Mouse (Mus musculus): ENCODE data around the gene Fcamr. TPM values are rescaled to one million over a fixed set of nuclear protein-coding genes. Genes with fewer than 3 reads are reported as not detected.

The Fcamr gene
- polyA plus RNA-seq, 1 experiment from 2014 or later, result not detected

GRCm38 (mm10) chr1:130811316-130811715 lies 10.6 kb downstream of the Fcamr start:
- WGBS, result 51% methylated on average over 17 of the region's 17 CpGs
- H3K4me1 ChIP-seq, result no peaks in the 10 kb centered on the region
- H3K27me3 ChIP-seq, result no peaks in the 10 kb centered on the region
- no peak overlapping the region for H3K4me2 ChIP-seq (replicated peaks)
- H3K9me3 ChIP-seq (replicated peaks), result no peaks in the 10 kb centered on the region
- no peak overlapping the region for H3K9ac ChIP-seq
- no peak overlapping the region for H3K4me3 ChIP-seq
- ATAC-seq (ENCODE audit: low FRiP score), result no peak
- no peaks in the 10 kb centered on the region for H3K36me3 ChIP-seq
- H3K27ac ChIP-seq, result no peak overlapping the region

DNA sequence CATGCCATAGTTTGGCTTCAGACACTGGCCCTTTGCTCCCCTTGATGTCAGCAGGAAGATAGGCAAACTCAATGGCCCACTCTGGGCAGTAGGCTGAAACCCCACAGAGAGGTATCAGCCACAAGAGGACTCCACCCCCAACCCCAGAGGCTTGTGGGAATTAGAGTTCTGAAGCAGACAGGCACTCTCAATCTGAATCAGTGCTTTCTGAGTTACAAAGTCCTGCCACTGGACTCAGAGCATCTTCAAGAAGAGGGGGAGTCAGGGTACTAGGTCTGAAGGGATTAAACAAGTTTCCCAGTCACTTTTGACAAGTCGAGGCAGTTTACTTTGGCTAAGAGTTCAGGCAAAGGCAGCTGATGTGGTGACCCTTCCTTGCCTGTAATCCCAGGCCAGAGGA lies 19.0 kb downstream of the Fcamr start:
- 89% methylated on average over 1 of the region's 1 CpGs for WGBS
- Histone ChIP-seq H3K27me3 (no peaks in the 10 kb centered on the region), H3K4me1 (no peaks in the 10 kb centered on the region), H3K4me2 (replicated peaks) (no peak overlapping the region), H3K4me3 (no peak overlapping the region), H3K9me3 (replicated peaks) (no peaks in the 10 kb centered on the region), H3K27ac (no peak overlapping the region), H3K9ac (no peak overlapping the region), H3K36me3 (no peaks in the 10 kb centered on the region)
- no peak for ATAC-seq (ENCODE audit: low FRiP score)

DNA sequence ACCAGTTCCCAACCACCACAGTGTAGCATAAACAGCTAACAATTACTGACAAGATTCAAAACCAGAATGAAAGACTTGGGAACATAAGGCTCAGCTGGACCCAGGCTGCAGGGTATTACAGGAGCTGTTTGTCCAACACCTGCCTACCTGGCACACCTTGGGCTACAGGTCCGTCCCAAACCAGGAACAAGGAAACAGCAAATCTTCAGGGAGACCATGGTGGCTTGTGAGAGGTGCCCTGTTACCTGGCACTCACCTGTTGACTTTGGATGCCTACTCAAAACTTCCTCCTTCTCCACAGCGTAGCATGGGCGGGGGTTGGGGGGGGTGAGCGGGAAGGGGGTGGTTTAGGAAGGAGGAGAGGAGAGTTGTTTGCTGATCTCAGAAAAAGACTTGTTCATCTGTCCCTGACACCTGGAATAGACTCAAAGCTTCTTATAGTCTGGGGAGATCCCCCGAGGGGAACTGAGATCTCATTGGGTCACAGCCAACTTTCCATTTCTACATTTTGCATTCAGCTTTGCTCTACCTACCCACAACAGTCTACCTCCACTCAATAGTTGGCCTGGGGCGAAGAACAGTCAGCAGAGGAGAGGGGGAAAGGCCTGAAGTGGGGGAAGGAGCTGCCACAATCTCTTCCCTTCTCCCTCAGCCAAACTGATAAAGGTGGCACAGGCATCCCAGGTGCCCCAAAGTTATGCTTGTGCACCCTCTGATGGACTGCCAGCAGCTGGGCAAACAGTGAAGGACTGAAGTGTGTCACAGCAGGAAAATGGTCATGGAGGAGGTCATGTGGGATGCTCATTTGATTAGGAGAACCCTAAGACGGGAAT lies 19.8 kb downstream of the Fcamr start:
- ATAC-seq (ENCODE audit: low FRiP score), result no peak
- no peaks in the 10 kb centered on the region for H3K27me3 ChIP-seq
- H3K36me3 ChIP-seq, result no peaks in the 10 kb centered on the region
- no peak overlapping the region for H3K9ac ChIP-seq
- no peaks in the 10 kb centered on the region for H3K4me1 ChIP-seq
- H3K4me3 ChIP-seq, result no peak overlapping the region
- no peak overlapping the region for H3K4me2 ChIP-seq (replicated peaks)
- H3K27ac ChIP-seq, result no peak overlapping the region
- H3K9me3 ChIP-seq (replicated peaks), result no peaks in the 10 kb centered on the region
- WGBS, result 85% methylated on average over 7 of the region's 7 CpGs

DNA sequence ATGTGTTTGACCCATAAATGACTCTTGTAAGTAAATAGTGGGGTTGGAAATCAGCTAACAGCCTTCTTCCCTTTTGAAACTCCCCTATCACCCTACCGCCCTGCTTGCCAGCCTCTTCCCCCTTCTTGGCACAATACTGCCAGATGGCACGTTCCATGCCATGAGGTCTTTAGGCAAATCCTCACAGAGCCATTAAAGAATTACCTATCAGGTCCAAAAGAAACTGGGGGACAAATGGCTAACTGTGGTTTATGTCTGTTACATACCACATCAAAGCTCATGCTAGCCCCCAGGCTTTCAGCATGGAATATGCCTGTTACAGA lies 20.4 kb downstream of the Fcamr start:
- H3K27ac ChIP-seq, result no peak overlapping the region
- H3K4me1 ChIP-seq, result no peaks in the 10 kb centered on the region
- no peaks in the 10 kb centered on the region for H3K36me3 ChIP-seq
- no peak overlapping the region for H3K9ac ChIP-seq
- no peak overlapping the region for H3K4me3 ChIP-seq
- no peaks in the 10 kb centered on the region for H3K9me3 ChIP-seq (replicated peaks)
- H3K4me2 ChIP-seq (replicated peaks), result no peak overlapping the region
- WGBS, result 87% methylated on average over 2 of the region's 2 CpGs
- no peak for ATAC-seq (ENCODE audit: low FRiP score)
- H3K27me3 ChIP-seq, result no peaks in the 10 kb centered on the region

DNA sequence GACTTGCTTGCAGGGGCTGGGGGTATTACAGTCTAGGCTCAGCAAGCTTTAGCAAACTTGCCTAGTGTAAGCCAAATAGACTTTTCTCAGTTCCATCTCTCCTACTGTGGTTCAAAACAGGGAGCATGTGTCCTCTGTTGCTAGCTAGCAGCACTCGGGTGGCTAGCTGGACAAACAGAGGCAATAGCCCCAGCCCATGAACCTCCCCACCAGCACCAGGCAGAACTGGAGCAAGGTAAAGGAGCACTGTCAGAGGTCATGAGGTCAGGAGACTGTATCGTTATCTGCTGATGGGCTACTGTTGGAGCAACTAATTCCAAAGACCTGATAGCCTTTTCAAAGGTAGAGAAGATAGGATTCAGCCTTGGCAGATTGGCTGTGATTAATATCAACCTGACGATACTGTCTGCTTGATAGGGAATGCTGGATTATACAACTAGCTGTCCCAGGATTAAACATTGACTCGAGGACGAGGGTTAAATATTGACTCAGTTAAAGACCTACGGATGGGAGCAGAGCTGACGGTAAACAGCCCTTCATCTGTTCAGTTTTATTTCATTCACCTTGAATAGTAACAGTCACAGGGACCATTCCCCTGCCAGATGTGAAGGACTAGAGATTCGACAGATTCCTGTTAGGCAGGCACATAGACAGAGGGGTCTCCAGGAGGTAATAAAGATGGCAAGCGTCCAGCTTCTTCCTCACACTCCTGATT lies 21.4 kb downstream of the Fcamr start:
- H3K4me2 ChIP-seq (replicated peaks), result no peak overlapping the region
- no peak overlapping the region for H3K9ac ChIP-seq
- H3K27me3 ChIP-seq, result no peaks in the 10 kb centered on the region
- H3K4me3 ChIP-seq, result no peak overlapping the region
- no peak for ATAC-seq (ENCODE audit: low FRiP score)
- H3K36me3 ChIP-seq, result no peaks in the 10 kb centered on the region
- no peaks in the 10 kb centered on the region for H3K9me3 ChIP-seq (replicated peaks)
- no peaks in the 10 kb centered on the region for H3K4me1 ChIP-seq
- 85% methylated on average over 9 of the region's 9 CpGs for WGBS
- no peak overlapping the region for H3K27ac ChIP-seq

- WGBS, result 90% methylated on average over 5 of the region's 5 CpGs
Measured at GRCm38 (mm10) chr1:130826448-130826847, 25.7 kb downstream of the Fcamr start, which contains the start of gene Pigr. Pigr (plus strand) TSS chr1:130826684.

DNA sequence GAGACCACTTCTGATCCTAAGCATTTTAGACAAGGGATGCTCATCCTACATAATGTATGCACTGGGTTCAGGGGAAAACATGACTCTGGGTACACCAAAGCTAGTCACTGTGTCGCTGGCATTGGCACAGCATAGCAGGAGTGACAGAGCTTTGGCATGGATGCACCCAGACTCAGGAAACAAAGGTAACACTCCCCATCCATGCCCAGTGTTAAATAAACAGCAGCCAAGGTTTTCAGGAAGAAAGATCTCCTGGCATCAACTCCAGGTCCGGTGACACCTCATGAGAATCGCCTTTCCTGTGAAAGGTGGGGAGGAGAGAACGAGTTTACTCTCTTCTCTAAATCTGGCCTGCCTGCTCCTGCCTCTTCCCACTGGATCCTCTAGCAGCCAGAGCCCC lies 28.0 kb downstream of the Fcamr start:
- Histone ChIP-seq H3K4me1 (no peaks in the 10 kb centered on the region), H3K27me3 (no peaks in the 10 kb centered on the region), H3K4me2 (replicated peaks) (no peak overlapping the region), H3K27ac (no peak overlapping the region), H3K36me3 (no peaks in the 10 kb centered on the region), H3K9ac (no peak overlapping the region), H3K9me3 (replicated peaks) (no peaks in the 10 kb centered on the region), H3K4me3 (no peak overlapping the region)
- ATAC-seq (ENCODE audit: low FRiP score), result no peak
- 88% methylated on average over 4 of the region's 4 CpGs for WGBS

More at GRCm38 (mm10) chr1:130826448-130826847, 25.7 kb downstream of the Fcamr start, which contains the start of gene Pigr:
- Histone ChIP-seq H3K4me1 (no peaks in the 10 kb centered on the region), H3K4me3 (no peak within 1 kb of the TSS), H3K27me3 (no peaks in the 10 kb centered on the region), H3K36me3 (no peaks in the 10 kb centered on the region), H3K27ac (no peak within 1 kb of the TSS), H3K9me3 (replicated peaks) (no peaks in the 10 kb centered on the region), H3K4me2 (replicated peaks) (no peak within 1 kb of the TSS), H3K9ac (no peak within 1 kb of the TSS)
- ATAC-seq (ENCODE audit: low FRiP score), result no peak

DNA sequence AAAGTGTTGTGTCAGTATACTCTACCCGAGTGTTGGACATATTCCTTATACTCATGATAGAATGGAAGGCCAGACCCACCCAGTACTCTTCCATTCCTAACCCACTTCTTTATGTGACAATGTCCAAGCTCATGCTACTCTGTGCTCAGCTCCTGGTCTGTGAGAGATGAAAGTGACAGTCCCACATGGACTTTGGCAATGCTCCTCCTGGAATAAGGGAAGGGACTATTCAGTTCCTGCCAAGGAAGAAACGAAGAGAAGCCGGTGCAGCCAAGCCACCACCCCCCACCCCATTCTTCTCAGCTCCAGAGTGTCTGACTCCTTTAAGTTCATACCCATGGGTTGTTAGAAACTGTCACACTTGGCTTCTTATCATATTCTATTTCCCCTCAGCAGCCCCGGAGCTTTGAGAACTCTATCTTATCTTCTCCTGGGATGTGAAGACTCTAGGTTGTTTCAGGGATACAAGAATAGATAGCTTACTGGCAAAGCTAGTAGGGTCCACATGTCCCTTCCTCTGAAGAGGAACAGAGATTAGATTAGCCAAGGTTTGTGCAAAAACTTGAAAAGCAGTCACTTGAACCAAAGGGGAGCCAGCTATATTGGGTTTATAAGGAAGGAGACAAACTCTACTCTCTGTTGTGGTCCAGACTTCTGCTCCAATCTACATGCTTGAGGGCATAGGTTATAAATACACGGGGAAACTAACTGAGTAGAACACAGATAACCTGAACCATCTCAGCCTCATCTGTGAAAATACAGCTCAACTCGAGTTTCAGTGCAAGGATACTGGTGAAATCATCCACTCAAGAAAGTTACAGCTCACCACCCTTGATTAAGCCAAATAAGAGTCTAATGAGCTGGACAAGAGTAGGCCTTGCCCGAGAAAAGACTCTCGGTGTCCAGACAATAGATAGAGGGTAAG lies 29.5 kb downstream of the Fcamr start:
- Histone ChIP-seq H3K4me2 (replicated peaks) (no peak overlapping the region), H3K4me1 (no peaks in the 10 kb centered on the region), H3K9me3 (replicated peaks) (no peaks in the 10 kb centered on the region), H3K9ac (no peak overlapping the region), H3K36me3 (no peaks in the 10 kb centered on the region), H3K27ac (no peak overlapping the region), H3K4me3 (no peak overlapping the region), H3K27me3 (no peaks in the 10 kb centered on the region)
- WGBS, result 82% methylated on average over 8 of the region's 8 CpGs
- ATAC-seq (ENCODE audit: low FRiP score), result no peak

GRCm38 (mm10) chr1:130832230-130833149 lies 31.8 kb downstream of the Fcamr start:
- H3K4me2 ChIP-seq (replicated peaks), result no peak overlapping the region
- 80% methylated on average over 5 of the region's 5 CpGs for WGBS
- no peak for ATAC-seq (ENCODE audit: low FRiP score)

GRCm38 (mm10) chr1:130835161-130835936 lies 34.6 kb downstream of the Fcamr start:
- Histone ChIP-seq H3K4me2 (replicated peaks) (no peak overlapping the region), H3K9ac (no peak overlapping the region), H3K4me3 (no peak overlapping the region), H3K27me3 (no peaks in the 10 kb centered on the region), H3K9me3 (replicated peaks) (no peaks in the 10 kb centered on the region), H3K27ac (no peak overlapping the region), H3K36me3 (no peaks in the 10 kb centered on the region), H3K4me1 (no peaks in the 10 kb centered on the region)
- ATAC-seq (ENCODE audit: low FRiP score), result no peak
- WGBS, result 93% methylated on average over 6 of the region's 6 CpGs

More at GRCm38 (mm10) chr1:130832230-130833149, 31.8 kb downstream of the Fcamr start:
- Histone ChIP-seq H3K4me3 (no peak overlapping the region), H3K27ac (no peak overlapping the region), H3K4me1 (no peaks in the 10 kb centered on the region), H3K36me3 (no peaks in the 10 kb centered on the region), H3K27me3 (no peaks in the 10 kb centered on the region), H3K9me3 (replicated peaks) (no peaks in the 10 kb centered on the region), H3K9ac (no peak overlapping the region)

GRCm38 (mm10) chr1:130838288-130838687 lies 37.6 kb downstream of the Fcamr start:
- no peak for ATAC-seq (ENCODE audit: low FRiP score)
- H3K4me3 ChIP-seq, result no peak overlapping the region

More at GRCm38 (mm10) chr1:130838288-130838687, 37.6 kb downstream of the Fcamr start:
- Histone ChIP-seq H3K27me3 (no peaks in the 10 kb centered on the region), H3K9ac (no peak overlapping the region), H3K9me3 (replicated peaks) (no peaks in the 10 kb centered on the region), H3K36me3 (no peaks in the 10 kb centered on the region), H3K4me1 (no peaks in the 10 kb centered on the region), H3K4me2 (replicated peaks) (no peak overlapping the region), H3K27ac (no peak overlapping the region)
- WGBS, result 61% methylated on average over 6 of the region's 6 CpGs

Measured in hindbrain, embryonic 12.5 days (tissue).